Mouse (Mus musculus) megakaryocyte, embryonic 14.5 days (primary cell): ENCODE measurements around the gene Zfp39.

ENCODE experiments used
- FLI1 ChIP-seq: IDR thresholded peaks from 2 replicates; pipeline ENCODE4 v1.6.1; 2012; ENCODE audit warnings: low read length, inconsistent platforms, mixed read lengths
- GATA1 ChIP-seq: IDR thresholded peaks from 3 replicates; pipeline ENCODE4 v1.6.1; 2012; ENCODE audit warnings: mixed read lengths, low read length, inconsistent platforms, borderline replicate concordance

DNA sequence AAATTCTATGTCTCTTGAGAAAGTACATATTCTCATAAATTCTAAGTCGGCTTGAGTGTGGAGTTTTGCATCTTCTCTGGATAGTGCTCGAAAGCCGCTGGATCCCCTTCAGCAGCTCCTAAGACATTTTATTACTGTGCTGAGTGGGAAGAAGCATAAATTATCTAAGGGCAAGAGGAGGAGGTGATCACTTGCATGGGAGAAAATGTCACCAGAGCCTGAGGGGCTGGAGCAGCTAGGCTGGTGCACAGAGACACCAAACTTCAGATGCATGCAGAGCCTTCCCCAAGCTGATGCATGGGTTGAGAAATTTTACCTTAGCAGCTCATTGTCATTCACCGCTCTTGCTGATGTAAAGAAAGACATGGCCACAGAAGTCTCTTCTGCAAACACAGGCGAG is 40.1 kb upstream of the Zfp39 start:
- no peak for TF ChIP-seq GATA1
- TF ChIP-seq FLI1: no peak
